Mouse (Mus musculus) ovary, postnatal 14 days (tissue): ENCODE data around the gene Tmcc3.

Source experiments
- DNase-seq: peaks from one replicate; pipeline ENCODE4 v3.0.0; 2022; ENCODE audit warnings: low spot score

Tmcc3 gene

GRCm38 (mm10) chr10:94417643-94418042 lies 105.9 kb downstream of the Tmcc3 start:
- no peak for DNase-seq

DNA sequence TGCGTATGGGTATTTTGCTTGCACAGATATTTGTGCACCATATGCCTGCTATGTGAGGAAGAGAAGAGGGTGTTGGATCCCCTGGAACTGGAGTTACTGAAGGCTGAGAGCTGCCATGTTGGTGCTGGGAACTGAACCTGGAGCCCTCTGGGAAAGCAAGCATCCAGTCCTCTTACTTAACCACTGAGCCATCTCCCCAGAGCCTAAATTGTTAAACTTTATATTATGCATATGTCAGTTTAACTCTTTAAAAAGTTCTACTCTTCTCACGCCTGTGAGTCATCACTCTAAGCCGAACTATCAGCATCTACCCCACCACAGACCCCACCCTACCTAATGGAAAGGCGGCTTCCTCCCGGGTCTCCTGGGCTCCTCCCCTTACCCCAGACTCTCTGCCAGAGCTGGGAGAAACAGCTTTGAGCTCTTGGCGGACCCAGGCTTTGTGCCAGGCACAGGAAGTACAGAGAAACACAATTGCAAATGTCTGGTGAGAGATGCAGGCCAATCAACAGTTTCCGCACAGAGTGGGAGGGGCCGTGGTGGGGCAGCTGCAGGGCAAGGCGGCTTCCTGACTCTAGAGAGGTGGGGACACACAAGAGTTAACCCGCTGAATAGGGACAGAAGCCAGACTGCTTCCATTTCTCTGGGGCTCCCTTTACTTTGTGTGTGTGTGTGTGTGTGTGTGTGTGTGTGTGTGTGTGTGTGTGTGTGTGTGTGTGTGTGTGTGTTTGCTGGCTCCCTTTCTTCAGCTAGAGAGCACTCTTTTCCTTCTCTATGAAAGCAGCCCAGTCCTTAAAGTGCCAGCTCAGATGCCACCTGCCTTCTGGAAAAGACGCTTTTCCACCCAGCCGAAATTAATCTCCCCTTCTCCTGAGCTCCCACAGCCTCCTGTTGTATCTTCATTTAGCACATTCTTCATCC lies 114.5 kb downstream of the Tmcc3 start:
- DNase-seq: peak; percentile 51

GRCm38 (mm10) chr10:94426921-94427270 lies 115.1 kb downstream of the Tmcc3 start:
- DNase-seq: no peak

- no peak for DNase-seq
These were observed 116.6 kb downstream of the Tmcc3 start for GRCm38 (mm10) chr10:94428186-94428942.

GRCm38 (mm10) chr10:94430566-94430965 lies 118.8 kb downstream of the Tmcc3 start:
- DNase-seq: no peak

DNA sequence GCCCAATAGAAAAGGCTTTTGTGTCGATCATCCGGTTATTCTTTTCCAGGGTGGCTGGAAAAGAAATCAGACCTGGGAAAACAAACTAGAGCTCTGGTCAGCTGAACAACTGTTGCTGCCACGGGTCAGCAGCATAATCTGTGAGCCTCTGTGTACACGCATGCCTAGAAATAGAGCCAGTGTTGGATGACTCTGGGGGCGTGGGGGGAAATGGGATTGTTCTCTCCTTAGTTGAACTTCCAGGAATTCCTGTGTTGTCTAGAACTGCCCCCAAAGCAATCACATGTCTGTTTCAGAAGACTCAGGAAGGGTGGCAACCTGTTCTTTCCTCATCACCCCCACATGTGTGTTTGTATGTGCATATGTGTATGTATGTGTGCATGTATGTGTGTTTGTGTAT lies 121.2 kb downstream of the Tmcc3 start:
- no peak for DNase-seq

DNA sequence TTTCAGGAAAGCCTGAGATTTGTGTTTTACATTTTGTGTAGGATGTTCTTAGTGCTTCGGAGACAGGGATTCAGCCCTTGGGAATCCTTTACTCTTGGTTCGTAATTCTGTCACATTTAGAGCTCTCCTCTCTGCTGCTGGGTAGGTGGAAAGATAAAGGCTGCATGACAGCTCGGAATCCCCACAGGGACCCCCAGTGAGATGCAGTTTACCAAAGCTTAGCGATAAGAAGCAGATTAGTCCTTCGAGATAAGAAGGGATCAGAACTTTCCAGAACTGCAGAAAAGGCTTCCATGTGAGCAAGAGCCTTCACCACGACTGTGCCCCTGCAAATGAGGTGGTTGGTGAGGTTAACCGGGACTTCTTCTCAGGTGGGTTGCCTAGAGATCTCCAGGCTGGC lies 122.2 kb downstream of the Tmcc3 start:
- DNase-seq: no peak

GRCm38 (mm10) chr10:94442725-94443124 lies 131.0 kb downstream of the Tmcc3 start:
- DNase-seq: no peak

GRCm38 (mm10) chr10:94443453-94443852 lies 131.7 kb downstream of the Tmcc3 start:
- DNase-seq: no peak

GRCm38 (mm10) chr10:94445192-94445591 lies 133.4 kb downstream of the Tmcc3 start:
- no peak for DNase-seq

DNA sequence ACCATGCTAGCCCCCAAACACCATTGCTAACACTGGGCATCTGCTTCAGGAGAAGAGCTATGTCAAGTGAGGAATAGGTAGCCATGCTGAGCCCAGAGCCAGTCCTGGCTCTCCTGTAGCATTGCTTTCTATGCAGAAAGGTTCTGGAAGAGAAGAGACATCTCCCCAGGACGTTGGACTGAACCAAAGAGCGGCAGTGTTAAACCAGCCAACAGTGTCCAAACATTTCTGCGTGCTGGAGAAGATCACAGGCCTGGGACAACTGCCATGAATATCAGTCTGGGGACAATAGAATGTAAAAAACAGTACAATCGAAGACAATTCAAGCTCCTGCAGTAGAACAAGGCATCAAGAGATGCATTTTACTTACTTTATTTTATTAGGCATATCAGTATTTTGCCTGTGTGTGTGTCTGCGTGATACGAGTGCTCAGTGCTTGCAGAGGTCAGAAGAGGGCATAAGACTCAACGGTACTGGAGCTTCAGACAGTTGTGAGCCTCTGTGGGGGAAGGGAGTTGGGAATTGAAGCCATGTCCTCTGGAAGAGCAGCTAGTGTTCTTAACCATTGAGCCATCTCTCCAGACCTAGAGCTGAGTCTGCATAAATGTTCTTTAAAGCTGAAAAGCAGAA lies 134.7 kb downstream of the Tmcc3 start:
- DNase-seq: no peak

GRCm38 (mm10) chr10:94449676-94450075 lies 137.9 kb downstream of the Tmcc3 start:
- no peak for DNase-seq

- DNase-seq: no peak
These were observed 139.0 kb downstream of the Tmcc3 start for GRCm38 (mm10) chr10:94450781-94451180.

GRCm38 (mm10) chr10:94457454-94457853 lies 145.7 kb downstream of the Tmcc3 start:
- DNase-seq: no peak

DNA sequence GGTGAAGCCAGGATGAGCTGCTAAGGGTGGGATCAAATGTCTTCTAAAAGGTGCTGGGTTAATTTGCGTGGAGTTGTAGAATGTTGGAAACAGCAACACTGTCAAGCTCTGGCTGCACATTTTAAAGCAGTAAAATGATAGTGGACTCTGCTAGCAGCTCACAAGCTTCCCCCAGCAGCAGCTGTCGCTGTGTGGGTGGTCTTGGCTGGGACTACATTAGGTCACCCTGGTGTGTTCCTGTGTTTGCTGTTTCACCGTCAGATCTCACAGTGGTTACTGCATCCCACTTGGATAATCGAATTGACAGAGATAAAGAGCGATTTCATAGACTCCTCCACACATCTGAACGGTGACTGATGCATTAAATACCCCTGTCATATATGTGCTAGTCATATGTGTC lies 146.9 kb downstream of the Tmcc3 start:
- no peak for DNase-seq

GRCm38 (mm10) chr10:94461378-94461777 lies 149.6 kb downstream of the Tmcc3 start:
- no peak for DNase-seq

DNA sequence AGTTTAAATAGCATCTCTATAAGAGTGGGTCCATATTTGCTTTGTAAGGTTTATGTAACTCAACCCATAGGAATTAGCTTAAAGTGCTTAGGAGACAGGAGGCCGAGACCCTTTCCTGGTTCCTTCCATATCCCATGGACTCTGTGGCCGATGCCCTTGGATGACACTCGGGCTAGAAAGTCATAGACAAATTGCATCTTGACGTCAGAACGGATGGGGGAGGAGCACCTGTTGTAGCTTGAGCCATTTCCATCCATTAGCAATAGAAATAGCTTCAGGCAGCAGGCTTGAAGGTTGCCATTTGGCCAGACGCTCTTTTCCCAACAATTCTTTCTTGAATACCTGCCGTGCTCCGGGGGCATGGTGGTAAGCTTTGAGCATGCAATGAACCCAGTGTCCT lies 150.1 kb downstream of the Tmcc3 start:
- DNase-seq: no peak

DNA sequence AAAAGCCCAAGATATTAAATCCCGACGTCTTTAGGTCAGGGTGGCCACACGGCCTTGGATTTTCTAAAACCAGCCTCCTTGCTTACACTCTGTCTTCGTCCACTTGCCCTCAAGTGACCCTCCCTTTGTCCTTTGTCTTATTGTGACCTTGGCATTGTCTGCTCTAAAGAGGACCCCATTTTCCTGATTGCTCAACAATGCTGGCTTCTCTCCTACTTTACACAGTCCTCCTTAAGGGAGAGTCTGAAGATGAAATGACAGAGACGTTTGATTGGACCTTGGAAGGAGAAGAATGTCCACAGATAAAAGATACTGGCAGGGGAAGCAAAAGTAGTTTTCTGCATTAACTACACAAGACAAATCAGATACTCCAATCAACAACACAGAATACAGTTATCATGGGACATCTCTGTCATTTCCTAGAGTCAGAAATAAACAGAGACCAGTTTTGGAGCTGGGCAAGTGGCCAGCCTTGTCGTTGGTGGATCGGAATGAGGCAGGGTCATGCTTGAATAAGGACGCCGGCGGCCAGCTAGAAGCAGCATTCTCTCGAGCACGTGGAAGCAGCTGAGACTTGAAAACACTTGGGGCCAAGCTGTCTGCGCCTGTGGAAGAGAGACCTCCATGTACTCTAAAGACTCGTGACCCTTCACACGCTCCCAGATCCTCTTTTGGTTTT lies 150.8 kb downstream of the Tmcc3 start:
- peak; percentile 67 for DNase-seq

DNA sequence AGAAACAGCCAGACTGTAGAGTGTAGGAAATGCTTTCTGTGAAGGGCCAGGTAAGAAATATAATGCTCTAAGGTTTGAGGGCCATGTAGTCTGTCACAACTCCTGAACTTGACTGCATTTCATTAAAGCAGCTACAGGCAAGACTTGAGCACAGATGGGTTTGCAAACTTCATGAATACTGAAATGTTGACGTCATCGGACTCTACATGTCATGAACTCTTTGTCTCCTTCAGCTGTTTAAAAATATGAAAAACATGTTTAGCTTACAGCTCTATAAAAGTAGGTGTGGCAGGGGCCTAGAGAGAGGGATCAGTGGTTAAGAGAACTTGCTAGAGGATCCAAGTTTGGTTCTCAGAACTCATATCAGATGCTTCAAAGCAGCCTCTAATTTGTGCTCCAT lies 151.7 kb downstream of the Tmcc3 start:
- no peak for DNase-seq

- no peak for DNase-seq
These were observed 153.9 kb downstream of the Tmcc3 start for GRCm38 (mm10) chr10:94465646-94466045.

GRCm38 (mm10) chr10:94466313-94466712 lies 154.6 kb downstream of the Tmcc3 start:
- no peak for DNase-seq

DNA sequence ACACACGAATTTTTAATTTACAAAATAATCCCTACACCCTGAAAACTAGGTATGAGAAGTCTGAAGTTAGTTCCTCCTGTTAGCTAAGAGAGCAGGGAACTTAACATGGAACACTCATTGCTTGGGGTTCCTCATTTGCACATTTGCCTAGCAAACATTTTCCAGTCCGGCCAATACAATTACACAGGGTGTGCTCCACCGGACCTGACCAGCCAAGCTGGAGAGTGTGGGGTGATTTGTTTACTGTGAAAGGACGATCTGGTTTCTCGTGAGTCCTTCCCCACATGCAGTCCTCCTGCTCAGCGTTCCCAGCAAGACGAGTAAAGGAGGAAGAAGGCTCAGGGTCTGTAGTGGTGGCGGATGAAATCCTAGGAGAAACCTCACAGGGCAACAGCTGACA lies 159.7 kb downstream of the Tmcc3 start:
- no peak for DNase-seq
